Mouse (Mus musculus) heart, embryonic 16.5 days (tissue): Measurements from ENCODE around the gene Lin28a. TPM values are rescaled to one million over a fixed set of nuclear protein-coding genes. Genes with fewer than 3 reads are reported as not detected.

Experiments used
- ATAC-seq: fragments of 200-750 bp; cut with Nextera tagmentation; replicated peaks from 2 replicates; pipeline ENCODE4 v1.8.0; 2017; ENCODE audit warnings: moderate number of reproducible peaks; ENCODE audit not compliant: insufficient read depth, low FRiP score; ENCODE audit errors: extremely low read depth
- H3K27ac ChIP-seq: fragments of 300-500 bp; sonication (generic); 2 replicates; pipeline ENCODE4 v1.5.1; 2014; ENCODE audit warnings: mild to moderate bottlenecking, low read length, control low read depth, moderate library complexity
- H3K27me3 ChIP-seq: fragments of 300-500 bp; sonication (generic); 2 replicates; pipeline ENCODE4 v1.6.1; 2014; ENCODE audit warnings: low read length, mixed read lengths; ENCODE audit not compliant: control insufficient read depth, insufficient read depth
- H3K36me3 ChIP-seq: fragments of 300-500 bp; sonication (generic); 2 replicates; pipeline ENCODE4 v1.6.1; 2014; ENCODE audit not compliant: control insufficient read depth, insufficient read depth
- H3K4me1 ChIP-seq: fragments of 300-500 bp; sonication (generic); 2 replicates; pipeline ENCODE4 v1.6.1; 2014; ENCODE audit warnings: low read length, mixed read lengths; ENCODE audit not compliant: control insufficient read depth, insufficient read depth
- H3K4me2 ChIP-seq: fragments of 300-500 bp; sonication (generic); 2 replicates; pipeline ENCODE4 v1.6.1; 2014; ENCODE audit warnings: low read depth, mild to moderate bottlenecking, control low read depth, low read length
- H3K4me3 ChIP-seq: fragments of 300-500 bp; sonication (generic); 2 replicates; pipeline ENCODE4 v1.5.1; 2014; ENCODE audit warnings: mild to moderate bottlenecking, control low read depth, low read length
- H3K9ac ChIP-seq: fragments of 300-500 bp; sonication (generic); 2 replicates; pipeline ENCODE4 v1.6.1; 2014; ENCODE audit warnings: low read length, control low read depth
- H3K9me3 ChIP-seq: fragments of 300-500 bp; sonication (generic); replicated peaks from 2 replicates; pipeline ENCODE4 v1.6.1; 2016; ENCODE audit warnings: low read length; ENCODE audit not compliant: control insufficient read depth
- WGBS: fragments of 180-500 bp; shearing (Covaris S2); extraction: QIAGEN DNeasy Blood & Tissue Kit; methylation state at CpG from one replicate; pipeline ENCODE4 v1.1.7; 2014; 5-methylcytosine and 5-hydroxymethylcytosine counted together
- polyA plus RNA-seq: library from polyadenylated mRNA; unstranded; fragments of >200 nt; fragmentation: Nextera tagmentation; extraction: Ambion mirVana; gene quantifications from 2 replicates; pipeline ENCODE4 v1.2.1, GENCODE M21; 2015

The Lin28a gene
- polyA plus RNA-seq, 1 experiment from 2014 or later, result not detected

DNA sequence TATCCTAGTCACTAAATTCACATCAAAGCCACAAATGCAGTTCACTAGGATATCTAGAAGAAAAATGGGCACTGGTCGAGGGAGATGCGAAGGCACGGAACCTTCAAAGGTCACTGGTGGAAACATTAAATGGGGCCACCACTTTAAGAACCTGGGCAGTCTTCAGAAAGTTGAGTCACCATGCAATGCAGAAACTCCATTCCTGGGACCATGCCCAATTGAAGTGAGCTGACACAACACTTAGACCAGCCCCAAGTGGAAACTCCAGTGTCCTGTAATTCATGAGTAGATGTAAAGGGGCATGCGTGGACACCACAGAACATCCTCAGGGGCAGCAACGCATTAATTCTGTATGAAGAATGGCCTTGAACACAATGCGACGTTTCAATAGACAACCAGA lies 56.1 kb downstream of the Lin28a start:
- Histone ChIP-seq H3K27me3 (no peaks in the 10 kb centered on the region), H3K27ac (no peak overlapping the region), H3K9me3 (no peaks in the 10 kb centered on the region), H3K4me1 (peaks cover 13% of the 10 kb centered on the region), H3K9ac (no peak overlapping the region), H3K36me3 (peaks cover 30% of the 10 kb centered on the region), H3K4me2 (no peak overlapping the region), H3K4me3 (no peak overlapping the region)
- 83% methylated on average over 7 of the region's 7 CpGs for WGBS
- ATAC-seq, result no peak

DNA sequence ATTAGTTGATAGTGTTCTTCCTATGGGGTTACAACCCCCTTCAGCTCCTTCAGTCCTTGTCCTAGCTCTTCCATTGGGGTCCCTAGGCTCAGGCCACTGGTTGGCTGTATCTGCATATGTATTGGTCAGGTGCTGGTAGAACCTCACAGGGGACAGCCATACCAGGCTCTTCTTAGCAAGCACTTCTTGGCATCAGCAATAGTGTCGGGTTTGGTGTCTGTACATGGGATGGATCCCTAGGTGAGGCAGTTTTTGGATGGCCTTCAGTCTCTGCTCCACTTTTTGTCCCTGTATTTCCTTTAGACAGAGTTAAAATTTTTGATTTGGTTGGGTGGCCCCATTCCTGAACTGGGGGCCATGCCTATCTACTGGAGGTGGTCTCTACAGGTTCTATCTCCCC lies 59.8 kb downstream of the Lin28a start:
- Histone ChIP-seq H3K9me3 (no peaks in the 10 kb centered on the region), H3K4me1 (no peaks in the 10 kb centered on the region), H3K4me3 (no peak overlapping the region), H3K27ac (no peak overlapping the region), H3K9ac (no peak overlapping the region), H3K27me3 (no peaks in the 10 kb centered on the region), H3K36me3 (peaks cover 11% of the 10 kb centered on the region), H3K4me2 (no peak overlapping the region)
- WGBS, result 69% methylated on average over 1 of the region's 1 CpGs
- ATAC-seq, result no peak

DNA sequence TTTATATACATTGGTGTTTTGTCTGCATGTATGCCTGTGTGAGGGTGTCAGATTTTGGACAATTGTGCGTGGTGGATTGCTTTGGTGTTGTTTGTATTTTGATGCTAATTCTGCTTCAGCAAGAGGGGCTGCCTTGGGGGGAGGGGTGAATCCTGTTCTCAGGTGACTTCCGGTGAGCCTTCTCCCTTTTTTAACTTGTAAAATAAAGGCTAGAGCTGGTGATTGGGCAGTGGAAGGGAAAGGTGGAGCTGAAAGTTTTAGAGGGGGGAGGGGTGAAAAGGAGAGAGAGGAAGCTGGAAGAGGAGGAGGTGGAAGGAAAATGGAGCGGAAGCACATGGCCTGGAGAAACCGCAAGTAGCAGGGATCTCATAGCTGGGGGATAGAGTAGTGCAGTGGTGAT lies 62.3 kb downstream of the Lin28a start:
- WGBS, result 81% methylated on average over 4 of the region's 4 CpGs
- Histone ChIP-seq H3K4me2 (no peak overlapping the region), H3K27me3 (no peaks in the 10 kb centered on the region), H3K9me3 (no peaks in the 10 kb centered on the region), H3K4me3 (no peak overlapping the region), H3K9ac (no peak overlapping the region), H3K27ac (no peak overlapping the region), H3K4me1 (no peaks in the 10 kb centered on the region), H3K36me3 (no peaks in the 10 kb centered on the region)
- ATAC-seq, result no peak

Other genes starting within 250 kb of the Lin28a start
- 18.7 and 19.7 TPM in 2 replicates for gene Rps6ka1, start 131.0 kb downstream of the Lin28a start, polyA plus RNA-seq
- gene Hmgn2, start 50.2 kb downstream of the Lin28a start, polyA plus RNA-seq, result 1,315 and 1,451 TPM in 2 replicates
- 33.6 and 35.8 TPM in 2 replicates for gene Dhdds, start 17.9 kb downstream of the Lin28a start, polyA plus RNA-seq
- 0.09 TPM in 1 of 2 replicates, not detected in the other for gene Zfp683, start 35.0 kb upstream of the Lin28a start, polyA plus RNA-seq
- gene Crybg2, start 42.0 kb upstream of the Lin28a start, polyA plus RNA-seq, result 0.37 and 0.91 TPM in 2 replicates
- 16.6 and 28.6 TPM in 2 replicates for gene Cd52, start 76.2 kb upstream of the Lin28a start, polyA plus RNA-seq
- 3.5 and 3.9 TPM in 2 replicates for gene Ubxn11, start 83.7 kb upstream of the Lin28a start, polyA plus RNA-seq
- 213 and 218 TPM in 2 replicates for gene Sh3bgrl3, start 109.9 kb upstream of the Lin28a start, polyA plus RNA-seq
- 44.2 and 51.5 TPM in 2 replicates for gene Cep85, start 168.3 kb upstream of the Lin28a start, polyA plus RNA-seq
- 0.05 TPM in 1 of 2 replicates, not detected in the other for gene Gm7534, start 184.2 kb upstream of the Lin28a start, polyA plus RNA-seq
- gene Catsper4, start 208.5 kb upstream of the Lin28a start, polyA plus RNA-seq, result not detected in 2 replicates
- gene Cnksr1, start 219.6 kb upstream of the Lin28a start, polyA plus RNA-seq, result 1.1 and 2.3 TPM in 2 replicates
- gene E130218I03Rik, start 224.8 kb upstream of the Lin28a start, polyA plus RNA-seq, result 0.22 TPM in 1 of 2 replicates, not detected in the other
- gene Zfp593, start 226.8 kb upstream of the Lin28a start, polyA plus RNA-seq, result 8.7 and 9.5 TPM in 2 replicates
- gene Gm30191, start 228.1 kb upstream of the Lin28a start, polyA plus RNA-seq, result not detected in 2 replicates
- 5.8 and 6.3 TPM in 2 replicates for gene Grrp1, start 235.3 kb upstream of the Lin28a start, polyA plus RNA-seq